Mouse (Mus musculus): ENCODE measurements around the gene Plekha8.

The Plekha8 gene

GRCm38 (mm10) chr6:54586911-54587310 is 8.0 kb upstream of the Plekha8 start:
- DNase-seq (ENCODE audit: low spot score): no peak

GRCm38 (mm10) chr6:54587683-54588082 is 7.2 kb upstream of the Plekha8 start:
- DNase-seq (ENCODE audit: low spot score): no peak

- DNase-seq (ENCODE audit: low spot score): no peak
Observed at GRCm38 (mm10) chr6:54588212-54588611, 6.7 kb upstream of the Plekha8 start.

- DNase-seq (ENCODE audit: low spot score): no peak
Observed at GRCm38 (mm10) chr6:54590691-54591090, 4.2 kb upstream of the Plekha8 start.

GRCm38 (mm10) chr6:54591778-54592177 is 3.1 kb upstream of the Plekha8 start:
- no peak for DNase-seq (ENCODE audit: low spot score)

- peak; percentile 93 for DNase-seq (ENCODE audit: low spot score)
Observed at GRCm38 (mm10) chr6:54592938-54593535, 1.9 kb upstream of the Plekha8 start.

- DNase-seq (ENCODE audit: low spot score): no peak
Observed at GRCm38 (mm10) chr6:54593766-54594468, 994 bp upstream of the Plekha8 start.

GRCm38 (mm10) chr6:54595330-54595878 is 493 bp downstream of the Plekha8 start:
- DNase-seq (ENCODE audit: low spot score): peak; percentile 34

- no peak for DNase-seq (ENCODE audit: low spot score)
Observed at GRCm38 (mm10) chr6:54597208-54597607, 2.3 kb downstream of the Plekha8 start, which contains the start of gene Fkbp14. TSS of gene Fkbp14 (minus strand) at chr6:54597308.

- no peak for DNase-seq (ENCODE audit: low spot score)
Observed at GRCm38 (mm10) chr6:54597711-54598110, 2.8 kb downstream of the Plekha8 start.

- DNase-seq (ENCODE audit: low spot score): no peak
Observed at GRCm38 (mm10) chr6:54600681-54601347, 5.9 kb downstream of the Plekha8 start.

- no peak for DNase-seq (ENCODE audit: low spot score)
Observed at GRCm38 (mm10) chr6:54602891-54603290, 8.0 kb downstream of the Plekha8 start.

GRCm38 (mm10) chr6:54604001-54604715 is 9.2 kb downstream of the Plekha8 start:
- no peak for DNase-seq (ENCODE audit: low spot score)

GRCm38 (mm10) chr6:54606241-54606640 is 11.3 kb downstream of the Plekha8 start:
- no peak for DNase-seq (ENCODE audit: low spot score)

GRCm38 (mm10) chr6:54617363-54617762 is 22.5 kb downstream of the Plekha8 start:
- DNase-seq (ENCODE audit: low spot score): no peak

- no peak for DNase-seq (ENCODE audit: low spot score)
Observed at GRCm38 (mm10) chr6:54619530-54619929, 24.6 kb downstream of the Plekha8 start.

- DNase-seq (ENCODE audit: low spot score): no peak
Observed at GRCm38 (mm10) chr6:54620357-54620756, 25.4 kb downstream of the Plekha8 start.

GRCm38 (mm10) chr6:54628381-54628780 is 33.5 kb downstream of the Plekha8 start:
- DNase-seq (ENCODE audit: low spot score): no peak

- peak; percentile 44 for DNase-seq (ENCODE audit: low spot score)
Observed at GRCm38 (mm10) chr6:54629734-54630133, 34.8 kb downstream of the Plekha8 start.

GRCm38 (mm10) chr6:54631462-54631861 is 36.6 kb downstream of the Plekha8 start:
- no peak for DNase-seq (ENCODE audit: low spot score)

GRCm38 (mm10) chr6:54639877-54640276 is 45.0 kb downstream of the Plekha8 start:
- no peak for DNase-seq (ENCODE audit: low spot score)

GRCm38 (mm10) chr6:54641953-54642352 is 47.0 kb downstream of the Plekha8 start:
- no peak for DNase-seq (ENCODE audit: low spot score)

Measured in embryo, embryonic 10 days (tissue).